Mouse (Mus musculus) CD4-positive, CD25-positive, alpha-beta regulatory T cell, adult 9 weeks (primary cell): ENCODE data around the gene Gm47289. TPM values are rescaled to one million over a fixed set of nuclear protein-coding genes. Genes with fewer than 3 reads are reported as not detected.

Experiments
- polyA plus RNA-seq: library from polyadenylated mRNA; unstranded; fragments of 100-300 nt; shearing (Covaris generic); gene quantifications from one replicate; pipeline ENCODE4 v1.2.1, GENCODE M21; 2017

Gm47289 gene
- not detected for polyA plus RNA-seq

GRCm38 (mm10) chr9:119158861-119159260 is at the start of gene Gm47289:
Gm47289 (plus strand) TSS chr9:119159161.

GRCm38 (mm10) chr9:119156278-119157201 is 2.4 kb upstream of the Gm47289 start, which contains the start of gene Acaa1b:
Acaa1b (minus strand) TSS chr9:119157093.

GRCm38 (mm10) chr9:119208998-119209397 is 50.0 kb downstream of the Gm47289 start, which contains the start of gene Slc22a13:
Slc22a13 (minus strand) TSS chr9:119209098.

Other genes with a start within 250 kb of the Gm47289 start
- gene Ctdspl, start 232.7 kb upstream of the Gm47289 start, polyA plus RNA-seq: 0.45 TPM
- gene Vill, start 106.4 kb upstream of the Gm47289 start, polyA plus RNA-seq: 30.6 TPM
- gene Plcd1, start 65.7 kb upstream of the Gm47289 start, polyA plus RNA-seq: 3.3 TPM
- gene Dlec1, start 56.7 kb upstream of the Gm47289 start, polyA plus RNA-seq: 0.65 TPM
- not detected for gene Acaa1b, start 2.1 kb upstream of the Gm47289 start, polyA plus RNA-seq
- gene Slc22a13, start 49.9 kb downstream of the Gm47289 start, polyA plus RNA-seq: not detected
- gene Oxsr1, start 163.3 kb downstream of the Gm47289 start, polyA plus RNA-seq: 5.0 TPM
- 40.7 TPM for gene Acaa1a, start 180.5 kb downstream of the Gm47289 start, polyA plus RNA-seq
- 111 TPM for gene Myd88, start 182.2 kb downstream of the Gm47289 start, polyA plus RNA-seq
- gene Xylb, start 198.2 kb downstream of the Gm47289 start, polyA plus RNA-seq: 0.48 TPM
- not detected for gene Slc22a14, start 206.4 kb downstream of the Gm47289 start, polyA plus RNA-seq
- not detected for gene Acvr2b, start 243.0 kb downstream of the Gm47289 start, polyA plus RNA-seq